ENCODE assay signal across 30 mouse cellular contexts in the genomic region with DNA sequence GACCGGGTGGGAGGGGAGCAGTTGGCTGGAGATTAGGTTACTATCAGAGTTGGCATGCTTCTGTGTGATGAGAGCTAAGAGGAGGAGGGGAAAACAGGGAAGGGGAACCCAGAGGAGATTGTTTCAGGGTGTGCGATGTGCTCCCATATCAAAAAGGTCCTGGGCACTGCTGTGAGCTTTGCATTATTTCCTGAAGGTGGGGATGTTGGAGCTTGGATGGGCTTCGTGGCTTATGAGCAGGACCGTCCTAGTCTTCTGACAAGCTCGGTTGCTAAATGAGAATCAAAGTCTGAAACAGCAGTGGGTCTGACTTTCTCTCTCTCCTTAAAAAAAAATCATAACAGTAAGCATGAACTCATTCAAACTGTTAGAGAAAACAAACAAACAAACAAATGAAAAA.
DNase-seq lines count a peak whose midpoint lies in the region; ATAC-seq and TF ChIP-seq lines count a peak whose summit lies in the region.
"Had no signal": no experiment of that assay in that cellular context is flagged by ENCODE, and none has a peak within 500 bp of the region (broad histone marks: within the 10 kb centered on the region; RNA-seq: fewer than 3 reads in every experiment).

No protein-coding gene starts in this region.

- peak; percentile 21; the same call in 1 of the 2 replicates for TF ChIP-seq CTCF in forebrain, postnatal 0 days (IDR thresholded peaks at IDR 0.05; ENCODE audit: low read depth)
- TF ChIP-seq CTCF in intestine, postnatal 0 days (IDR thresholded peaks at IDR 0.05; ENCODE audit: low read depth) = 0 out of 2 replicates have a peak, but pooled peaks have one; percentile 15
- peak; percentile 39; the same call in 1 of the 2 replicates for TF ChIP-seq CTCF in brain, embryonic 14.5 days (IDR thresholded peaks at IDR 0.05; ENCODE audit: borderline replicate concordance, extremely low read depth, insufficient read depth, insufficient read length)

- ATAC-seq in forebrain, postnatal 0 days = no peak
- no peak for ATAC-seq in forebrain, embryonic 15.5 days (replicated peaks)
- no peak for ATAC-seq in intestine, postnatal 0 days
- ATAC-seq in intestine, embryonic 15.5 days = no peak
- no peak for ATAC-seq in midbrain, embryonic 14.5 days (ENCODE audit: low FRiP score, low TSS enrichment)
- no peak for ATAC-seq in midbrain, embryonic 15.5 days (replicated peaks)
- ATAC-seq: activated CD4-positive, CD25-positive, alpha-beta regulatory T cell, adult 4 months had no signal

- no peak overlapping the region for H3K27ac ChIP-seq in forebrain, postnatal 0 days (ENCODE audit: low read depth, low read length)
- H3K27ac ChIP-seq in forebrain, embryonic 15.5 days (replicated peaks) = no peak overlapping the region
- H3K27ac ChIP-seq in intestine, postnatal 0 days (ENCODE audit: low read depth, low read length) = no peak overlapping the region
- no peak overlapping the region for H3K27ac ChIP-seq in intestine, embryonic 15.5 days
- no peak overlapping the region for H3K27ac ChIP-seq in midbrain, embryonic 14.5 days (replicated peaks; ENCODE audit: low read depth, low read length)
- no peak overlapping the region for H3K27ac ChIP-seq in midbrain, embryonic 15.5 days
- H3K27ac ChIP-seq: heart, embryonic 10.5 days; heart, embryonic 15.5 days; limb, embryonic 10.5 days; limb, embryonic 15.5 days; liver, embryonic 13.5 days; neural tube, embryonic 15.5 days had no signal

- no peaks in the 10 kb centered on the region for H3K9me3 ChIP-seq in forebrain, postnatal 0 days (ENCODE audit: low read length)
- no peaks in the 10 kb centered on the region for H3K9me3 ChIP-seq in forebrain, embryonic 15.5 days
- H3K9me3 ChIP-seq in intestine, postnatal 0 days (ENCODE audit: control insufficient read depth) = no peaks in the 10 kb centered on the region
- H3K9me3 ChIP-seq in intestine, embryonic 15.5 days = no peaks in the 10 kb centered on the region
- no peaks in the 10 kb centered on the region for H3K9me3 ChIP-seq in midbrain, embryonic 14.5 days (ENCODE audit: control insufficient read depth, low read length)
- H3K9me3 ChIP-seq in midbrain, embryonic 15.5 days = no peaks in the 10 kb centered on the region
- H3K9me3 ChIP-seq: heart, embryonic 10.5 days; heart, embryonic 15.5 days; limb, embryonic 10.5 days; limb, embryonic 15.5 days; liver, embryonic 13.5 days; neural tube, embryonic 15.5 days had no signal

- no peak for TF ChIP-seq POLR2A in brain, embryonic 14.5 days (IDR thresholded peaks at IDR 0.05; ENCODE audit: borderline replicate concordance, extremely low read depth, insufficient read depth, insufficient read length, poor library complexity, severe bottlenecking)

- H3K4me3 ChIP-seq in forebrain, postnatal 0 days (ENCODE audit: low read depth, low read length) = no peak overlapping the region
- H3K4me3 ChIP-seq in forebrain, embryonic 15.5 days = no peak overlapping the region
- no peak overlapping the region for H3K4me3 ChIP-seq in intestine, postnatal 0 days (ENCODE audit: low read depth, low read length)
- H3K4me3 ChIP-seq in intestine, embryonic 15.5 days (replicated peaks) = no peak overlapping the region
- H3K4me3 ChIP-seq in midbrain, embryonic 14.5 days (replicated peaks; ENCODE audit: low read depth, low read length) = no peak overlapping the region
- no peak overlapping the region for H3K4me3 ChIP-seq in midbrain, embryonic 15.5 days
- H3K4me3 ChIP-seq: heart, embryonic 10.5 days; heart, embryonic 15.5 days; limb, embryonic 10.5 days; limb, embryonic 15.5 days; liver, embryonic 13.5 days; neural tube, embryonic 15.5 days had no signal

- H3K27me3 ChIP-seq in forebrain, postnatal 0 days (ENCODE audit: insufficient read depth, low read length) = no peaks in the 10 kb centered on the region
- peaks cover 14% of the 10 kb centered on the region for H3K27me3 ChIP-seq in forebrain, embryonic 15.5 days
- H3K27me3 ChIP-seq in intestine, postnatal 0 days (replicated peaks; ENCODE audit: control insufficient read depth, insufficient read depth, low read length) = no peaks in the 10 kb centered on the region
- no peaks in the 10 kb centered on the region for H3K27me3 ChIP-seq in intestine, embryonic 15.5 days (replicated peaks)
- H3K27me3 ChIP-seq in midbrain, embryonic 14.5 days (ENCODE audit: control insufficient read depth, insufficient read depth, low read length) = peaks cover 30% of the 10 kb centered on the region; the same call in 1 of the 2 replicates
- peaks cover 18% of the 10 kb centered on the region for H3K27me3 ChIP-seq in midbrain, embryonic 15.5 days (replicated peaks)
- H3K27me3 ChIP-seq: limb, embryonic 15.5 days; liver, embryonic 13.5 days had no signal

- WGBS in forebrain, postnatal 0 days = 54% methylated on average over 5 of the region's 5 CpGs
- WGBS in forebrain, embryonic 15.5 days = 54% methylated on average over 5 of the region's 5 CpGs
- 55% methylated on average over 5 of the region's 5 CpGs for WGBS in intestine, postnatal 0 days
- 66% methylated on average over 5 of the region's 5 CpGs for WGBS in intestine, embryonic 15.5 days
- 59% methylated on average over 5 of the region's 5 CpGs for WGBS in midbrain, embryonic 14.5 days
- 61% methylated on average over 5 of the region's 5 CpGs for WGBS in midbrain, embryonic 15.5 days

- H3K4me2 ChIP-seq in forebrain, postnatal 0 days (ENCODE audit: low read depth) = no peak overlapping the region
- no peak overlapping the region for H3K4me2 ChIP-seq in forebrain, embryonic 15.5 days (replicated peaks)
- H3K4me2 ChIP-seq in intestine, postnatal 0 days (replicated peaks; ENCODE audit: low read depth) = no peak overlapping the region
- no peak overlapping the region for H3K4me2 ChIP-seq in intestine, embryonic 15.5 days (replicated peaks)
- no peak overlapping the region for H3K4me2 ChIP-seq in midbrain, embryonic 14.5 days (ENCODE audit: low read length)
- no peak overlapping the region for H3K4me2 ChIP-seq in midbrain, embryonic 15.5 days
- H3K4me2 ChIP-seq: heart, embryonic 15.5 days; limb, embryonic 15.5 days; liver, embryonic 13.5 days; midbrain, embryonic 11.5 days; neural tube, embryonic 15.5 days had no signal

- no peaks in the 10 kb centered on the region for H3K4me1 ChIP-seq in forebrain, postnatal 0 days (ENCODE audit: insufficient read depth)
- H3K4me1 ChIP-seq in forebrain, embryonic 15.5 days = no peaks in the 10 kb centered on the region
- no peaks in the 10 kb centered on the region for H3K4me1 ChIP-seq in intestine, postnatal 0 days (replicated peaks; ENCODE audit: control insufficient read depth, insufficient read depth, low read length)
- H3K4me1 ChIP-seq in intestine, embryonic 15.5 days (replicated peaks) = no peaks in the 10 kb centered on the region
- no peaks in the 10 kb centered on the region for H3K4me1 ChIP-seq in midbrain, embryonic 14.5 days (ENCODE audit: control insufficient read depth, insufficient read depth, low read length)
- H3K4me1 ChIP-seq in midbrain, embryonic 15.5 days = no peaks in the 10 kb centered on the region
- H3K4me1 ChIP-seq: heart, embryonic 15.5 days; liver, embryonic 13.5 days had no signal

- no peak overlapping the region for H3K9ac ChIP-seq in forebrain, postnatal 0 days
- H3K9ac ChIP-seq in forebrain, embryonic 15.5 days (replicated peaks) = no peak overlapping the region
- no peak overlapping the region for H3K9ac ChIP-seq in intestine, postnatal 0 days (ENCODE audit: low read depth, low read length)
- H3K9ac ChIP-seq in intestine, embryonic 15.5 days = no peak overlapping the region
- H3K9ac ChIP-seq in midbrain, embryonic 14.5 days (replicated peaks; ENCODE audit: low read length) = no peak overlapping the region
- no peak overlapping the region for H3K9ac ChIP-seq in midbrain, embryonic 15.5 days
- H3K9ac ChIP-seq: heart, embryonic 15.5 days; limb, embryonic 15.5 days; liver, embryonic 13.5 days; neural tube, embryonic 15.5 days had no signal

- H3K36me3 ChIP-seq in forebrain, postnatal 0 days (ENCODE audit: insufficient read depth) = no peaks in the 10 kb centered on the region
- no peaks in the 10 kb centered on the region for H3K36me3 ChIP-seq in forebrain, embryonic 15.5 days
- H3K36me3 ChIP-seq in intestine, postnatal 0 days (ENCODE audit: control insufficient read depth, insufficient read depth) = no peaks in the 10 kb centered on the region
- H3K36me3 ChIP-seq in intestine, embryonic 15.5 days = no peaks in the 10 kb centered on the region
- no peaks in the 10 kb centered on the region for H3K36me3 ChIP-seq in midbrain, embryonic 14.5 days (ENCODE audit: control insufficient read depth, insufficient read depth, low read length)
- H3K36me3 ChIP-seq in midbrain, embryonic 15.5 days (replicated peaks) = no peaks in the 10 kb centered on the region
- H3K36me3 ChIP-seq: heart, embryonic 10.5 days; heart, embryonic 15.5 days; limb, embryonic 10.5 days; limb, embryonic 15.5 days; liver, embryonic 13.5 days; neural tube, embryonic 15.5 days had no signal

- no peak for DNase-seq in forebrain, postnatal 0 days
- peak; percentile 53 for DNase-seq in midbrain, embryonic 14.5 days
- peak; percentile 46 for DNase-seq in brain, embryonic 14.5 days (ENCODE audit: low read depth)
- DNase-seq in urinary bladder, adult 18-20 months (ENCODE audit: low spot score in 2 of 2) = no peak
- DNase-seq: adrenal gland, adult 2 months; adrenal gland, postnatal 36 days; cerebellum, adult 8-10 months; cerebellum, postnatal 25 days; gastrocnemius, postnatal 14 days; heart, postnatal 36 days; kidney, adult 11 months; kidney, postnatal 36 days; liver, embryonic 13.5 days; lung, adult 18-20 months; lung, postnatal 36 days; right cerebral cortex, adult 18-20 months; spleen, adult 18-20 months; thymus, adult 2 months; thymus, postnatal 36 days had no signal

Comparison
In these comparisons a context has a peak if more than half of its experiments do, and no peak if none do; other contexts are left out.
1. DNase-seq: peak in midbrain, embryonic 14.5 days (single experiment) and brain, embryonic 14.5 days (single experiment); none in forebrain, postnatal 0 days (single experiment) and urinary bladder, adult 18-20 months (0 of 2).
2. Peak in every context shown above with its lines, with median percentiles within 50 percentile points of each other: CTCF ChIP-seq.